Mouse (Mus musculus): ENCODE measurements at regions not wholly inside any gene's neighbourhood (a gene's known extent, or its start where the extent isn't known, plus 50 kb on each side); places are given as distances from the start of the nearest gene placed in this dataset.

GRCm38 (mm10) chr12:6211266-6211665 lies 835.8 kb upstream of the Klhl29 start:
- peak; percentile 5 to 22 for DNase-seq

- DNase-seq: peak; percentile 7
Observed at GRCm38 (mm10) chr12:6189232-6189631, 813.8 kb upstream of the Klhl29 start.

- no peak for DNase-seq
Observed at GRCm38 (mm10) chr12:6168795-6169194, 793.3 kb upstream of the Klhl29 start.

GRCm38 (mm10) chr12:6154287-6154686 lies 778.8 kb upstream of the Klhl29 start:
- DNase-seq: no peak

- no peak for DNase-seq
Observed at GRCm38 (mm10) chr12:6151476-6151875, 776.0 kb upstream of the Klhl29 start.

- peak; percentile 59 to 60 for DNase-seq
Observed at GRCm38 (mm10) chr12:6132451-6132850, 757.0 kb upstream of the Klhl29 start.

GRCm38 (mm10) chr12:6119557-6119956 lies 744.1 kb upstream of the Klhl29 start:
- no peak for DNase-seq

- DNase-seq: no peak
Observed at GRCm38 (mm10) chr12:6115254-6115653, 739.8 kb upstream of the Klhl29 start.

GRCm38 (mm10) chr12:6097295-6097694 lies 721.8 kb upstream of the Klhl29 start:
- no peak for DNase-seq

GRCm38 (mm10) chr12:6087627-6088350 lies 712.3 kb upstream of the Klhl29 start:
- DNase-seq: peak; percentile 87 to 90

GRCm38 (mm10) chr12:6087071-6087470 lies 711.6 kb upstream of the Klhl29 start:
- DNase-seq: peak; percentile 49 to 71

- DNase-seq: peak; percentile 80 to 90
Observed at GRCm38 (mm10) chr12:6046866-6047689, 671.6 kb upstream of the Klhl29 start.

GRCm38 (mm10) chr12:6046110-6046509 lies 670.6 kb upstream of the Klhl29 start:
- DNase-seq: peak in 1 of 2 experiments; percentile 7

- DNase-seq: no peak
Observed at GRCm38 (mm10) chr12:6042326-6042725, 666.8 kb upstream of the Klhl29 start.

GRCm38 (mm10) chr12:6024111-6024510 lies 648.6 kb upstream of the Klhl29 start:
- no peak for DNase-seq

- DNase-seq: peak; percentile 47 to 64
Observed at GRCm38 (mm10) chr12:6022490-6022889, 647.0 kb upstream of the Klhl29 start.

GRCm38 (mm10) chr12:6000961-6001360 lies 625.5 kb upstream of the Klhl29 start:
- DNase-seq: peak; percentile 90 to 93

GRCm38 (mm10) chr12:5997366-5997765 lies 621.9 kb upstream of the Klhl29 start:
- DNase-seq: peak; percentile 39 to 57

GRCm38 (mm10) chr12:5996672-5997071 lies 621.2 kb upstream of the Klhl29 start:
- DNase-seq: peak; percentile 75 to 84

GRCm38 (mm10) chr12:5983937-5984610 lies 608.6 kb upstream of the Klhl29 start:
- no peak for DNase-seq

GRCm38 (mm10) chr12:5982096-5982495 lies 606.6 kb upstream of the Klhl29 start:
- DNase-seq: peak; percentile 67 to 69

GRCm38 (mm10) chr12:5975926-5976325 lies 600.4 kb upstream of the Klhl29 start:
- DNase-seq: no peak

GRCm38 (mm10) chr12:5969556-5969955 lies 594.1 kb upstream of the Klhl29 start:
- no peak for DNase-seq

Measured in cerebellum, postnatal 10 days (tissue).